Mouse (Mus musculus) embryonic fibroblast, embryonic 13.5 days (primary cell): ENCODE results near the gene Smagp.

Experiments
- CTCF ChIP-seq: IDR thresholded peaks from 2 replicates; pipeline ENCODE4 v1.5.1; 2011; ENCODE audit warnings: mild to moderate bottlenecking, control low read depth, low read length, moderate library complexity, borderline replicate concordance; ENCODE audit not compliant: insufficient read depth
- POLR2A ChIP-seq: IDR thresholded peaks from 2 replicates; pipeline ENCODE4 v1.6.1; 2011; ENCODE audit warnings: low read depth, mild to moderate bottlenecking, control low read depth, low read length, moderate library complexity

DNA sequence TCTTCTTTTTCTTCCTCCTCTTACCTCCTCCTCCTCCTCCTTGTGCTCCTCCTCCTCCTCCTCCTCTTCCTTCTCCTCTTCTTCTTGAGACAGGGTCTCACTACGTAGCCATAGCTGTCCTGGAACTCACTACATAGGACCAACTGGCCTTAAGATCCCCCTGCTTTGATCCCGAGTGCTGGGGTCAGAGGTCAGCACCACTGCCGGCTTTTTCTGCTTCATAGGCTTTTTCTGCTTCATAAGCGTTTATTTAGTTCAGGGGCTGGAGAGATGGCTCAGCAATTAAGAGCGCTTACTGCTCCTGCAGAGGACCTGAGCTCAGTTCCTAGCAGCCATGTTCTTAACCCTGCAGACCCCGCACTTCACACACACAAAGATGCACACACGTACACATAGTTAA lies 45.0 kb upstream of the Smagp start:
- TF ChIP-seq CTCF, result no peak
- TF ChIP-seq POLR2A, result no peak
